Mouse (Mus musculus) thymus, adult 2 months (tissue): ENCODE data around the gene Gm38392.

ENCODE experiments used
- CTCF ChIP-seq: fragments of 200-500 bp; IDR thresholded peaks from 2 replicates; pipeline ENCODE4 v1.5.1; 2012; ENCODE audit warnings: mild to moderate bottlenecking, control low read depth, low read length, moderate library complexity, borderline replicate concordance; ENCODE audit not compliant: control insufficient read depth, poor library complexity, insufficient read depth; ENCODE audit errors: extremely low read depth
- POLR2A ChIP-seq: fragments of 200-500 bp; IDR thresholded peaks from 2 replicates; pipeline ENCODE4 v1.6.1; 2012; ENCODE audit warnings: mild to moderate bottlenecking, low read length, control low read depth, moderate library complexity; ENCODE audit not compliant: control insufficient read depth, poor library complexity, insufficient read depth; ENCODE audit errors: extremely low read depth

DNA sequence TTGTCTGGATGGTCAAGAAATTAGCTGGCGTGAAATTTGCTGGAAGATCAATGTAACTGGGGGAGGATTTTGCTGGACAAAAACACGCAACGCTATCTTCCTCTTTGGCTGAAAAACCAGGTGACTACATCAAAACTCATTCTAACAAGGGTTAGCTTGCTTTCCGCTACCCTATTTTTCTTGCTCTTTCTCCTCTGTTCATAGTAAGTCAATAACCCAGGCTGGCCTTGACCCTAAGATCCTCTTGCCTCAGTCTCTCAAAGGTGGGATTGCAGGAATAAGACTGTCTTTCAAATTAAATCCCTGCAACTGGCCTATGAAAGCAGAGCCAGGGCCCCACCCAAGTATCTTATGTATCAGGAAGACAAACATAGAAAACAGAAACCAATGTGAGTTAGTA is at the start of gene Gm38392:
- TF ChIP-seq POLR2A: no peak
- TF ChIP-seq CTCF: no peak
